In genomic region chr4:156234701-156235213, GRCm38 (mm10) we compare ENCODE assay signal across 1 mouse cellular context.
A peak's percentile ranks its signal among the peaks of the same experiment; 100 is the strongest.
TF ChIP-seq lines count a peak whose summit lies in the region.

TSS of gene Plekhn1 (minus strand) at chr4:156234857.

TF ChIP-seq in CH12.LX, 34 proteins besides CTCF, POLR2A, EP300 and RAD21 (continued from another document):
- no peak for TF ChIP-seq JUND (conservative IDR thresholded peaks at IDR 0.05; ENCODE audit: low read depth, low read length)
- peak; percentile 57 for TF ChIP-seq MYC (IDR thresholded peaks at IDR 0.05; ENCODE audit: low read depth, low read length)
- TF ChIP-seq CHD2 (IDR thresholded peaks at IDR 0.05; ENCODE audit: low read length): no peak
- no peak for TF ChIP-seq MAZ (IDR thresholded peaks at IDR 0.05; ENCODE audit: low read depth, low read length)
- no peak for TF ChIP-seq ZKSCAN1 (IDR thresholded peaks at IDR 0.05; ENCODE audit: borderline replicate concordance, low read depth, low read length)
- no peak for TF ChIP-seq USF1 (IDR thresholded peaks at IDR 0.05; ENCODE audit: low read depth, low read length)
- peak; percentile 79 for TF ChIP-seq UBTF (IDR thresholded peaks at IDR 0.05; ENCODE audit: low read depth, low read length)
- no peak; the same call in none of the 2 replicates for TF ChIP-seq NRF1 (IDR thresholded peaks at IDR 0.05; ENCODE audit: low read depth, low read length)
- TF ChIP-seq ETS1 (conservative IDR thresholded peaks at IDR 0.05; ENCODE audit: low read depth, low read length): no peak
- no peak for TF ChIP-seq PAX5 (IDR thresholded peaks at IDR 0.05; ENCODE audit: low read length)
- no peak for TF ChIP-seq CHD1 (IDR thresholded peaks at IDR 0.05; ENCODE audit: low read depth, low read length)
- TF ChIP-seq SMC3 (IDR thresholded peaks at IDR 0.05; ENCODE audit: low read depth, low read length): no peak
- no peak for TF ChIP-seq USF2 (conservative IDR thresholded peaks at IDR 0.05; ENCODE audit: low read depth, low read length)
- TF ChIP-seq BHLHE40 (IDR thresholded peaks at IDR 0.05; ENCODE audit: low read depth, low read length): peak; percentile 40; the same call in 1 of the 2 replicates
- TF ChIP-seq ELF1 (IDR thresholded peaks at IDR 0.05; ENCODE audit: low read depth, low read length): no peak
- peak; percentile 83 for TF ChIP-seq MAX (IDR thresholded peaks at IDR 0.05; ENCODE audit: low read length)
- no peak for TF ChIP-seq MAFK (IDR thresholded peaks at IDR 0.05; ENCODE audit: insufficient replicate concordance, low read length)
- TF ChIP-seq IRF4 (IDR thresholded peaks at IDR 0.05; ENCODE audit: low read depth, low read length): peak; percentile 42; the same call in 1 of the 2 replicates
- no peak for TF ChIP-seq SIN3A (IDR thresholded peaks at IDR 0.05; ENCODE audit: low read length)
- peak; percentile 56 for TF ChIP-seq MXI1 (IDR thresholded peaks at IDR 0.05; ENCODE audit: low read depth, low read length)
- TF ChIP-seq ZMIZ1 (IDR thresholded peaks at IDR 0.05; ENCODE audit: low read depth, low read length): 0 out of 2 replicates have a peak, but pooled peaks have one; percentile 34
- TF ChIP-seq RCOR1 (conservative IDR thresholded peaks at IDR 0.05; ENCODE audit: low read depth, low read length): no peak
- TF ChIP-seq MEF2A (IDR thresholded peaks at IDR 0.05; ENCODE audit: borderline replicate concordance, low read depth, low read length): no peak
- TF ChIP-seq ZC3H11A (IDR thresholded peaks at IDR 0.05; ENCODE audit: low read depth, low read length): no peak
- TF ChIP-seq KAT2A (IDR thresholded peaks at IDR 0.05; ENCODE audit: insufficient replicate concordance, low read length): no peak
